Mouse (Mus musculus): ENCODE measurements around the gene Flrt2.
"Not testable (repeated sequence)": the region's sequence is repeated elsewhere in the genome, so short reads cannot be mapped to it uniquely, and the experiment has no call there.

Gene Flrt2

GRCm38 (mm10) chr12:95691961-95692767 is at the start of gene Flrt2:
TSS of gene Flrt2 (plus strand) at chr12:95692226.
- no peak for DNase-seq (ENCODE audit: low read depth)

- no peak for DNase-seq (ENCODE audit: low read depth)
These were observed 49.8 kb upstream of the Flrt2 start for GRCm38 (mm10) chr12:95642226-95642625.

GRCm38 (mm10) chr12:95647179-95647578 is 44.8 kb upstream of the Flrt2 start:
- not testable (repeated sequence) for DNase-seq (ENCODE audit: low read depth)

- no peak for DNase-seq (ENCODE audit: low read depth)
These were observed 39.6 kb upstream of the Flrt2 start for GRCm38 (mm10) chr12:95652172-95653156.

- no peak for DNase-seq (ENCODE audit: low read depth)
These were observed 35.4 kb upstream of the Flrt2 start for GRCm38 (mm10) chr12:95656594-95656993.

- no peak for DNase-seq (ENCODE audit: low read depth)
These were observed 24.7 kb upstream of the Flrt2 start for GRCm38 (mm10) chr12:95667296-95667695.

- DNase-seq (ENCODE audit: low read depth) = no peak
These were observed 16.3 kb upstream of the Flrt2 start for GRCm38 (mm10) chr12:95675711-95676110.

GRCm38 (mm10) chr12:95690819-95691218 is 1.2 kb upstream of the Flrt2 start:
- DNase-seq (ENCODE audit: low read depth) = no peak

GRCm38 (mm10) chr12:95692948-95693650 is 1.1 kb downstream of the Flrt2 start:
- DNase-seq (ENCODE audit: low read depth) = no peak

- no peak for DNase-seq (ENCODE audit: low read depth)
These were observed 1.8 kb downstream of the Flrt2 start for GRCm38 (mm10) chr12:95693651-95694471.

- DNase-seq (ENCODE audit: low read depth) = no peak
These were observed 2.5 kb downstream of the Flrt2 start for GRCm38 (mm10) chr12:95694507-95694906.

- no peak for DNase-seq (ENCODE audit: low read depth)
These were observed 3.2 kb downstream of the Flrt2 start for GRCm38 (mm10) chr12:95694991-95695833.

- DNase-seq (ENCODE audit: low read depth) = no peak
These were observed 4.0 kb downstream of the Flrt2 start for GRCm38 (mm10) chr12:95695834-95696521.

GRCm38 (mm10) chr12:95696522-95697025 is 4.5 kb downstream of the Flrt2 start:
- DNase-seq (ENCODE audit: low read depth) = no peak

- DNase-seq (ENCODE audit: low read depth) = no peak
These were observed 6.5 kb downstream of the Flrt2 start for GRCm38 (mm10) chr12:95698556-95698955.

- DNase-seq (ENCODE audit: low read depth) = no peak
These were observed 8.7 kb downstream of the Flrt2 start for GRCm38 (mm10) chr12:95700746-95701145.

GRCm38 (mm10) chr12:95701580-95701979 is 9.6 kb downstream of the Flrt2 start:
- no peak for DNase-seq (ENCODE audit: low read depth)

GRCm38 (mm10) chr12:95705006-95705405 is 13.0 kb downstream of the Flrt2 start:
- no peak for DNase-seq (ENCODE audit: low read depth)

GRCm38 (mm10) chr12:95723265-95723664 is 31.2 kb downstream of the Flrt2 start:
- DNase-seq (ENCODE audit: low read depth) = peak; percentile 0

All from naive thymus-derived CD4-positive, alpha-beta T cell, adult 2 months (primary cell).